In genomic region chr19:5935266-5935665, GRCm38 (mm10) we compare ENCODE assay signal across 9 mouse cellular contexts. TPM values are rescaled to one million over a fixed set of nuclear protein-coding genes. Genes with fewer than 3 reads are reported as not detected.
DNase-seq lines count a peak whose midpoint lies in the region; ATAC-seq and TF ChIP-seq lines count a peak whose summit lies in the region.
"Had no signal": no experiment of that assay in that cellular context is flagged by ENCODE, and none has a peak within 500 bp of the region (broad histone marks: within the 10 kb centered on the region; RNA-seq: fewer than 3 reads in every experiment).

No protein-coding gene starts in this region.

- no peaks in the 10 kb centered on the region for H3K27me3 ChIP-seq in kidney, embryonic 16.5 days (ENCODE audit: insufficient read depth, low read length)
- H3K27me3 ChIP-seq in kidney, postnatal 0 days (ENCODE audit: insufficient read depth, low read length): no peaks in the 10 kb centered on the region
- no peaks in the 10 kb centered on the region for H3K27me3 ChIP-seq in stomach, embryonic 15.5 days (replicated peaks)
- H3K27me3 ChIP-seq: hindbrain, embryonic 15.5 days had no signal

- WGBS in kidney, embryonic 16.5 days: 7% methylated on average over 3 of the region's 3 CpGs
- 36% methylated on average over 3 of the region's 3 CpGs for WGBS in kidney, postnatal 0 days
- 20% methylated on average over 3 of the region's 3 CpGs for WGBS in stomach, embryonic 15.5 days

- H3K4me1 ChIP-seq in kidney, embryonic 16.5 days (ENCODE audit: insufficient read depth, low read length): peaks cover 49% of the 10 kb centered on the region
- peaks cover 37% of the 10 kb centered on the region for H3K4me1 ChIP-seq in kidney, postnatal 0 days (replicated peaks; ENCODE audit: insufficient read depth, low read length)
- H3K4me1 ChIP-seq in stomach, embryonic 15.5 days: peaks cover 44% of the 10 kb centered on the region

- 0 out of 2 replicates have a peak overlapping the region, but pooled peaks have one; percentile 17 for H3K4me2 ChIP-seq in kidney, embryonic 16.5 days (replicated peaks; ENCODE audit: low read depth, low read length)
- no peak overlapping the region for H3K4me2 ChIP-seq in kidney, postnatal 0 days (ENCODE audit: low read length)
- H3K4me2 ChIP-seq in stomach, embryonic 15.5 days: peak overlapping the region; percentile 22
- H3K4me2 ChIP-seq: hindbrain, embryonic 15.5 days had no signal

- H3K9me3 ChIP-seq in kidney, embryonic 16.5 days (ENCODE audit: low read length): no peaks in the 10 kb centered on the region
- no peaks in the 10 kb centered on the region for H3K9me3 ChIP-seq in kidney, postnatal 0 days (replicated peaks; ENCODE audit: low read length)
- H3K9me3 ChIP-seq in stomach, embryonic 15.5 days: no peaks in the 10 kb centered on the region
- H3K9me3 ChIP-seq: hindbrain, embryonic 15.5 days had no signal

- intact Hi-C loops in gastrocnemius, postnatal 14 days (cut with DNase I; ENCODE audit: low total_unique reads): no loop called here

- peak overlapping the region; percentile 39 for H3K9ac ChIP-seq in kidney, embryonic 16.5 days (replicated peaks; ENCODE audit: low read length)
- H3K9ac ChIP-seq in kidney, postnatal 0 days (ENCODE audit: low read depth, low read length): 0 out of 2 replicates have a peak overlapping the region, but pooled peaks have one; percentile 23
- no peak overlapping the region for H3K9ac ChIP-seq in stomach, embryonic 15.5 days
- H3K9ac ChIP-seq: hindbrain, embryonic 15.5 days had no signal

- ATAC-seq in kidney, embryonic 16.5 days (ENCODE audit: low FRiP score, low TSS enrichment): peak; percentile 91
- peak; percentile 89 for ATAC-seq in kidney, postnatal 0 days (replicated peaks; ENCODE audit: low FRiP score, low read depth)
- peak; percentile 79 for ATAC-seq in stomach, embryonic 15.5 days (ENCODE audit: insufficient read depth, low FRiP score, low read depth)
- no peak for ATAC-seq in cerebellum, adult (ENCODE audit: insufficient number of reproducible peaks, low FRiP score, low TSS enrichment)
- ATAC-seq in erythroid progenitor cell, adult 5-6 weeks (replicated peaks; ENCODE audit: low FRiP score, poor library complexity, severe bottlenecking): no peak
- ATAC-seq in megakaryocyte-erythroid progenitor cell, adult 5-6 weeks (replicated peaks; ENCODE audit: low FRiP score, low TSS enrichment, poor library complexity, severe bottlenecking): no peak

- H3K4me3 ChIP-seq in kidney, embryonic 16.5 days (ENCODE audit: low read length): no peak overlapping the region
- no peak overlapping the region for H3K4me3 ChIP-seq in kidney, postnatal 0 days (replicated peaks; ENCODE audit: low read depth, low read length)
- no peak overlapping the region for H3K4me3 ChIP-seq in stomach, embryonic 15.5 days (replicated peaks)
- H3K4me3 ChIP-seq: hindbrain, embryonic 15.5 days had no signal

- no peak for TF ChIP-seq CTCF in kidney, postnatal 0 days (IDR thresholded peaks at IDR 0.05; ENCODE audit: low read depth)

- DNase-seq in kidney, adult 8-10 months: no peak
- peak; percentile 80 for DNase-seq in gastrocnemius, postnatal 14 days
- peak; percentile 88 for DNase-seq in kidney, postnatal 0 days (ENCODE audit: low spot score)

- peak overlapping the region; percentile 67 for H3K27ac ChIP-seq in kidney, embryonic 16.5 days (ENCODE audit: low read length)
- peak overlapping the region; percentile 52 for H3K27ac ChIP-seq in kidney, postnatal 0 days
- H3K27ac ChIP-seq in stomach, embryonic 15.5 days: peak overlapping the region; percentile 78
- H3K27ac ChIP-seq: hindbrain, embryonic 15.5 days had no signal

- H3K36me3 ChIP-seq in kidney, embryonic 16.5 days (ENCODE audit: insufficient read depth, low read length): no peaks in the 10 kb centered on the region
- H3K36me3 ChIP-seq in kidney, postnatal 0 days (ENCODE audit: insufficient read depth, low read length): no peaks in the 10 kb centered on the region
- H3K36me3 ChIP-seq in stomach, embryonic 15.5 days: 0 out of 2 replicates have a peak, but pooled peaks cover 8% of the 10 kb centered on the region
- H3K36me3 ChIP-seq: hindbrain, embryonic 15.5 days had no signal

RNA-seq across cellular contexts. Expression of gene Cdc42ep2, which starts 10.7 kb away (rescaled TPM):
- polyA plus RNA-seq in kidney, embryonic 16.5 days (2015; fragmentation: Nextera tagmentation; extraction: Ambion mirVana): 16.5 and 17.3 TPM in 2 replicates
- total RNA-seq in gastrocnemius, postnatal 14 days (2021): 10 to 100 TPM; 14.4 to 18.3 TPM
- 13.2 and 14.2 TPM in 2 replicates for polyA plus RNA-seq in kidney, postnatal 0 days (2015; fragmentation: Nextera tagmentation; extraction: Ambion mirVana)
- 9.6 and 11.0 TPM in 2 replicates for polyA plus RNA-seq in stomach, embryonic 15.5 days (2015; fragmentation: Nextera tagmentation; extraction: Ambion mirVana)
- total RNA-seq in erythroid progenitor cell, adult 5-6 weeks (2015; ENCODE audit: low replicate concordance): 0.72 TPM in 1 of 2 replicates, not detected in the other
- not detected in 2 replicates for total RNA-seq in erythroid progenitor cell, adult 5-6 weeks (2017; ENCODE audit: low replicate concordance)
- total RNA-seq in megakaryocyte-erythroid progenitor cell, adult 5-6 weeks (2014; fragmentation: Nextera tagmentation): 0.77 TPM in 1 of 2 replicates, not detected in the other
- not detected in 2 replicates for total RNA-seq in megakaryocyte-erythroid progenitor cell, adult 5-6 weeks (2017)

RNA-seq across cellular contexts. Expression of gene Dpf2, which starts 22.5 kb away (rescaled TPM):
- 185 and 188 TPM in 2 replicates for polyA plus RNA-seq in kidney, embryonic 16.5 days (2015; fragmentation: Nextera tagmentation; extraction: Ambion mirVana)
- 10 to 100 TPM; 71.9 to 78.2 TPM for total RNA-seq in gastrocnemius, postnatal 14 days (2021)
- 108 and 109 TPM in 2 replicates for polyA plus RNA-seq in kidney, postnatal 0 days (2015; fragmentation: Nextera tagmentation; extraction: Ambion mirVana)
- 98.7 and 118 TPM in 2 replicates for polyA plus RNA-seq in stomach, embryonic 15.5 days (2015; fragmentation: Nextera tagmentation; extraction: Ambion mirVana)
- total RNA-seq in erythroid progenitor cell, adult 5-6 weeks (2015; ENCODE audit: low replicate concordance): 25.9 and 71.7 TPM in 2 replicates
- total RNA-seq in erythroid progenitor cell, adult 5-6 weeks (2017; ENCODE audit: low replicate concordance): 43.9 and 168 TPM in 2 replicates
- total RNA-seq in megakaryocyte-erythroid progenitor cell, adult 5-6 weeks (2014; fragmentation: Nextera tagmentation): 91.2 and 95.9 TPM in 2 replicates
- total RNA-seq in megakaryocyte-erythroid progenitor cell, adult 5-6 weeks (2017): 75.0 and 124 TPM in 2 replicates

RNA-seq across cellular contexts. Expression of gene Pola2, which starts 28.7 kb away (rescaled TPM):
- 77.7 and 82.1 TPM in 2 replicates for polyA plus RNA-seq in kidney, embryonic 16.5 days (2015; fragmentation: Nextera tagmentation; extraction: Ambion mirVana)
- 10 to 100 TPM; 10.9 to 13.2 TPM for total RNA-seq in gastrocnemius, postnatal 14 days (2021)
- 39.8 and 40.6 TPM in 2 replicates for polyA plus RNA-seq in kidney, postnatal 0 days (2015; fragmentation: Nextera tagmentation; extraction: Ambion mirVana)
- 60.9 and 64.2 TPM in 2 replicates for polyA plus RNA-seq in stomach, embryonic 15.5 days (2015; fragmentation: Nextera tagmentation; extraction: Ambion mirVana)
- 64.9 and 72.5 TPM in 2 replicates for total RNA-seq in erythroid progenitor cell, adult 5-6 weeks (2015; ENCODE audit: low replicate concordance)
- 55.1 and 71.9 TPM in 2 replicates for total RNA-seq in erythroid progenitor cell, adult 5-6 weeks (2017; ENCODE audit: low replicate concordance)
- 134 and 164 TPM in 2 replicates for total RNA-seq in megakaryocyte-erythroid progenitor cell, adult 5-6 weeks (2014; fragmentation: Nextera tagmentation)
- total RNA-seq in megakaryocyte-erythroid progenitor cell, adult 5-6 weeks (2017): 62.6 and 87.0 TPM in 2 replicates

RNA-seq across cellular contexts. Expression of gene Tigd3, which starts 41.3 kb away (rescaled TPM):
- polyA plus RNA-seq in kidney, embryonic 16.5 days (2015; fragmentation: Nextera tagmentation; extraction: Ambion mirVana): 3.7 and 4.4 TPM in 2 replicates
- total RNA-seq in gastrocnemius, postnatal 14 days (2021): under 1 TPM; 0.42 to 0.66 TPM
- polyA plus RNA-seq in kidney, postnatal 0 days (2015; fragmentation: Nextera tagmentation; extraction: Ambion mirVana): 2.9 and 3.6 TPM in 2 replicates
- polyA plus RNA-seq in stomach, embryonic 15.5 days (2015; fragmentation: Nextera tagmentation; extraction: Ambion mirVana): 2.3 and 2.4 TPM in 2 replicates
- total RNA-seq in erythroid progenitor cell, adult 5-6 weeks (2015; ENCODE audit: low replicate concordance): 3.8 and 4.7 TPM in 2 replicates
- 8.2 and 9.4 TPM in 2 replicates for total RNA-seq in erythroid progenitor cell, adult 5-6 weeks (2017; ENCODE audit: low replicate concordance)
- 5.3 and 5.9 TPM in 2 replicates for total RNA-seq in megakaryocyte-erythroid progenitor cell, adult 5-6 weeks (2014; fragmentation: Nextera tagmentation)
- 2.2 and 3.1 TPM in 2 replicates for total RNA-seq in megakaryocyte-erythroid progenitor cell, adult 5-6 weeks (2017)

RNA-seq across cellular contexts. Expression of gene Slc22a20, which starts 50.7 kb away (rescaled TPM):
- not detected in 2 replicates for polyA plus RNA-seq in kidney, embryonic 16.5 days (2015; fragmentation: Nextera tagmentation; extraction: Ambion mirVana)
- total RNA-seq in gastrocnemius, postnatal 14 days (2021): not detected
- polyA plus RNA-seq in kidney, postnatal 0 days (2015; fragmentation: Nextera tagmentation; extraction: Ambion mirVana): not detected in 2 replicates
- not detected in 2 replicates for polyA plus RNA-seq in stomach, embryonic 15.5 days (2015; fragmentation: Nextera tagmentation; extraction: Ambion mirVana)
- not detected in 2 replicates for total RNA-seq in erythroid progenitor cell, adult 5-6 weeks (2015; ENCODE audit: low replicate concordance)
- not detected in 2 replicates for total RNA-seq in erythroid progenitor cell, adult 5-6 weeks (2017; ENCODE audit: low replicate concordance)
- total RNA-seq in megakaryocyte-erythroid progenitor cell, adult 5-6 weeks (2014; fragmentation: Nextera tagmentation): not detected in 2 replicates
- total RNA-seq in megakaryocyte-erythroid progenitor cell, adult 5-6 weeks (2017): not detected in 2 replicates
- polyA plus RNA-seq: hindbrain, embryonic 15.5 days had no signal

Comparison
In these comparisons a context has a peak if more than half of its experiments do, and no peak if none do; other contexts are left out.
1. DNase-seq: peak in gastrocnemius, postnatal 14 days (single experiment) and kidney, postnatal 0 days (single experiment); none in kidney, adult 8-10 months (0 of 2).
2. ATAC-seq: peak in kidney, embryonic 16.5 days (single experiment), kidney, postnatal 0 days (single experiment) and stomach, embryonic 15.5 days (single experiment); none in cerebellum, adult (single experiment), erythroid progenitor cell, adult 5-6 weeks (single experiment) and megakaryocyte-erythroid progenitor cell, adult 5-6 weeks (single experiment).
3. RNA of gene Cdc42ep2, which starts 10.7 kb away (total RNA-seq): 14.4 to 18.3 TPM in gastrocnemius, postnatal 14 days; 0.77 TPM in megakaryocyte-erythroid progenitor cell, adult 5-6 weeks and 0.72 TPM in erythroid progenitor cell, adult 5-6 weeks; every median in the first group is over 4 times any median in the second.
4. Peak in every context shown above with its lines, with median percentiles within 50 percentile points of each other: H3K27ac ChIP-seq.